ENCODE assay signal across 23 mouse cellular contexts in genomic region chr2:123805646-123806045, GRCm38 (mm10).
DNase-seq lines count a peak whose midpoint lies in the region; ATAC-seq and TF ChIP-seq lines count a peak whose summit lies in the region.
"Had no signal": no experiment of that assay in that cellular context is flagged by ENCODE, and none has a peak within 500 bp of the region (broad histone marks: within the 10 kb centered on the region; RNA-seq: fewer than 3 reads in every experiment).

No protein-coding gene starts in this region.

- H3K4me1 ChIP-seq in embryonic facial prominence, embryonic 14.5 days (ENCODE audit: control insufficient read depth, insufficient read depth, low read length): no peaks in the 10 kb centered on the region
- H3K4me1 ChIP-seq in embryonic facial prominence, embryonic 10.5 days: no peaks in the 10 kb centered on the region
- no peaks in the 10 kb centered on the region for H3K4me1 ChIP-seq in hindbrain, postnatal 0 days (ENCODE audit: insufficient read depth, low read length)
- H3K4me1 ChIP-seq in hindbrain, embryonic 11.5 days (replicated peaks; ENCODE audit: control insufficient read depth, insufficient read depth, low read length): no peaks in the 10 kb centered on the region
- H3K4me1 ChIP-seq in forebrain, embryonic 16.5 days (replicated peaks; ENCODE audit: control insufficient read depth, insufficient read depth, low read length): peaks cover 6% of the 10 kb centered on the region
- H3K4me1 ChIP-seq: embryonic facial prominence, embryonic 15.5 days; heart, embryonic 12.5 days; hindbrain, embryonic 10.5 days; hindbrain, embryonic 15.5 days had no signal

- no peak overlapping the region for H3K9ac ChIP-seq in embryonic facial prominence, embryonic 14.5 days (ENCODE audit: low read depth, low read length)
- H3K9ac ChIP-seq in hindbrain, postnatal 0 days (replicated peaks; ENCODE audit: low read length): no peak overlapping the region
- no peak overlapping the region for H3K9ac ChIP-seq in hindbrain, embryonic 11.5 days (ENCODE audit: low read depth, low read length)
- no peak overlapping the region for H3K9ac ChIP-seq in forebrain, embryonic 16.5 days (replicated peaks; ENCODE audit: low read depth, low read length)
- H3K9ac ChIP-seq: embryonic facial prominence, embryonic 15.5 days; heart, embryonic 12.5 days; hindbrain, embryonic 15.5 days had no signal

- no peaks in the 10 kb centered on the region for H3K36me3 ChIP-seq in embryonic facial prominence, embryonic 14.5 days (ENCODE audit: control insufficient read depth, insufficient read depth, low read length)
- no peaks in the 10 kb centered on the region for H3K36me3 ChIP-seq in embryonic facial prominence, embryonic 10.5 days (replicated peaks)
- H3K36me3 ChIP-seq in hindbrain, postnatal 0 days (ENCODE audit: insufficient read depth, low read length): no peaks in the 10 kb centered on the region
- no peaks in the 10 kb centered on the region for H3K36me3 ChIP-seq in hindbrain, embryonic 11.5 days (ENCODE audit: control insufficient read depth, insufficient read depth, low read length)
- no peaks in the 10 kb centered on the region for H3K36me3 ChIP-seq in forebrain, embryonic 16.5 days (ENCODE audit: control insufficient read depth, insufficient read depth)
- H3K36me3 ChIP-seq: embryonic facial prominence, embryonic 15.5 days; heart, embryonic 12.5 days; hindbrain, embryonic 10.5 days; hindbrain, embryonic 15.5 days had no signal

- no peak overlapping the region for H3K4me2 ChIP-seq in embryonic facial prominence, embryonic 14.5 days (ENCODE audit: low read depth, low read length)
- H3K4me2 ChIP-seq in hindbrain, postnatal 0 days (ENCODE audit: low read depth, low read length): no peak overlapping the region
- no peak overlapping the region for H3K4me2 ChIP-seq in hindbrain, embryonic 11.5 days (replicated peaks; ENCODE audit: low read depth, low read length)
- no peak overlapping the region for H3K4me2 ChIP-seq in forebrain, embryonic 16.5 days (ENCODE audit: low read length)
- H3K4me2 ChIP-seq: embryonic facial prominence, embryonic 15.5 days; heart, embryonic 12.5 days; hindbrain, embryonic 15.5 days had no signal

- WGBS in embryonic facial prominence, embryonic 14.5 days: 71% methylated on average over 2 of the region's 2 CpGs
- WGBS in embryonic facial prominence, embryonic 10.5 days: 84% methylated on average over 2 of the region's 2 CpGs
- 59% methylated on average over 2 of the region's 2 CpGs for WGBS in hindbrain, postnatal 0 days
- WGBS in hindbrain, embryonic 11.5 days: 89% methylated on average over 2 of the region's 2 CpGs
- WGBS in forebrain, embryonic 16.5 days: 26% methylated on average over 2 of the region's 2 CpGs

- ATAC-seq in embryonic facial prominence, embryonic 14.5 days (ENCODE audit: low read depth): peak; percentile 62; the same call in 1 of the 2 replicates
- no peak for ATAC-seq in hindbrain, postnatal 0 days
- ATAC-seq in hindbrain, embryonic 11.5 days (ENCODE audit: low FRiP score): no peak
- ATAC-seq in forebrain, embryonic 16.5 days: peak; percentile 68
- ATAC-seq: activated CD4-positive, CD25-positive, alpha-beta regulatory T cell, adult 4 months; inflammation-experienced regulatory T-cells, adult 6 months; intestine, postnatal 0 days; Patski had no signal

- no peak for TF ChIP-seq CTCF in hindbrain, postnatal 0 days (IDR thresholded peaks at IDR 0.05; ENCODE audit: low read depth)
- TF ChIP-seq CTCF in left cerebral cortex, adult 2 months (IDR thresholded peaks at IDR 0.05): no peak

- H3K9me3 ChIP-seq in embryonic facial prominence, embryonic 14.5 days (ENCODE audit: control insufficient read depth, low read length): no peaks in the 10 kb centered on the region
- no peaks in the 10 kb centered on the region for H3K9me3 ChIP-seq in embryonic facial prominence, embryonic 10.5 days
- H3K9me3 ChIP-seq in hindbrain, postnatal 0 days (ENCODE audit: low read length): no peaks in the 10 kb centered on the region
- no peaks in the 10 kb centered on the region for H3K9me3 ChIP-seq in hindbrain, embryonic 11.5 days (ENCODE audit: control insufficient read depth, low read length)
- no peaks in the 10 kb centered on the region for H3K9me3 ChIP-seq in forebrain, embryonic 16.5 days (ENCODE audit: control insufficient read depth, low read length)
- H3K9me3 ChIP-seq: embryonic facial prominence, embryonic 15.5 days; heart, embryonic 12.5 days; hindbrain, embryonic 10.5 days; hindbrain, embryonic 15.5 days had no signal

- no peaks in the 10 kb centered on the region for H3K27me3 ChIP-seq in embryonic facial prominence, embryonic 14.5 days (replicated peaks; ENCODE audit: control insufficient read depth, insufficient read depth, low read length)
- H3K27me3 ChIP-seq in embryonic facial prominence, embryonic 10.5 days (replicated peaks; ENCODE audit: low read depth, poor library complexity, severe bottlenecking): no peaks in the 10 kb centered on the region
- H3K27me3 ChIP-seq in hindbrain, postnatal 0 days (ENCODE audit: insufficient read depth, low read length): no peaks in the 10 kb centered on the region
- H3K27me3 ChIP-seq in hindbrain, embryonic 11.5 days (ENCODE audit: control insufficient read depth, insufficient read depth, low read length): no peaks in the 10 kb centered on the region
- no peaks in the 10 kb centered on the region for H3K27me3 ChIP-seq in forebrain, embryonic 16.5 days (replicated peaks; ENCODE audit: control insufficient read depth, insufficient read depth, low read length)
- H3K27me3 ChIP-seq: CH12.LX; embryonic facial prominence, embryonic 15.5 days; heart, embryonic 12.5 days; hindbrain, embryonic 15.5 days; Patski had no signal

- intact Hi-C loops in left cerebral cortex, postnatal 4 days (cut with DNase I): no loop called here
- intact Hi-C loops in left cerebral cortex, adult 2 months (cut with DNase I): no loop called here

- no peak overlapping the region for H3K27ac ChIP-seq in embryonic facial prominence, embryonic 14.5 days (replicated peaks; ENCODE audit: low read depth, low read length)
- no peak overlapping the region for H3K27ac ChIP-seq in embryonic facial prominence, embryonic 10.5 days (replicated peaks)
- H3K27ac ChIP-seq in hindbrain, postnatal 0 days: no peak overlapping the region
- no peak overlapping the region for H3K27ac ChIP-seq in hindbrain, embryonic 11.5 days (ENCODE audit: low read depth, low read length)
- H3K27ac ChIP-seq in left cerebral cortex, adult 2 months: no peak overlapping the region
- no peak overlapping the region for H3K27ac ChIP-seq in forebrain, embryonic 16.5 days (ENCODE audit: low read length)
- H3K27ac ChIP-seq: embryonic facial prominence, embryonic 15.5 days; gastrocnemius, adult 2 months; hindbrain, embryonic 10.5 days; hindbrain, embryonic 15.5 days had no signal

- DNase-seq in embryonic facial prominence, embryonic 14.5 days (ENCODE audit: low spot score): peak; percentile 8
- DNase-seq in embryonic facial prominence, embryonic 10.5 days (ENCODE audit: low spot score): no peak
- DNase-seq in hindbrain, postnatal 0 days (ENCODE audit: low spot score): peak; percentile 18
- DNase-seq in hindbrain, embryonic 11.5 days (ENCODE audit: low spot score): no peak
- DNase-seq in left cerebral cortex, postnatal 4 days: peak; percentile 30
- DNase-seq in left cerebral cortex, adult 2 months (ENCODE audit: extremely low spot score in 1 of 2, low spot score in 2 of 2): no peak
- DNase-seq in urinary bladder, postnatal 10 days (ENCODE audit: low spot score): no peak
- DNase-seq: adrenal gland, postnatal 14 days; cerebellum, adult 2 months; cerebellum, postnatal 25 days; gastrocnemius, adult 2 months; gastrocnemius, postnatal 25 days had no signal

- no peak overlapping the region for H3K4me3 ChIP-seq in embryonic facial prominence, embryonic 14.5 days (ENCODE audit: low read depth, low read length)
- H3K4me3 ChIP-seq in embryonic facial prominence, embryonic 10.5 days: no peak overlapping the region
- H3K4me3 ChIP-seq in hindbrain, postnatal 0 days (ENCODE audit: low read length): no peak overlapping the region
- H3K4me3 ChIP-seq in hindbrain, embryonic 11.5 days (ENCODE audit: low read depth, low read length): no peak overlapping the region
- no peak overlapping the region for H3K4me3 ChIP-seq in left cerebral cortex, adult 2 months
- H3K4me3 ChIP-seq in forebrain, embryonic 16.5 days (replicated peaks; ENCODE audit: low read length): no peak overlapping the region
- H3K4me3 ChIP-seq: embryonic facial prominence, embryonic 15.5 days; erythroblast, embryonic 14.5 days; gastrocnemius, adult 2 months; heart, embryonic 12.5 days; hindbrain, embryonic 10.5 days; hindbrain, embryonic 15.5 days had no signal

Comparison
In these comparisons a context has a peak if more than half of its experiments do, and no peak if none do; other contexts are left out.
1. DNase-seq: peak in embryonic facial prominence, embryonic 14.5 days (single experiment), hindbrain, postnatal 0 days (single experiment) and left cerebral cortex, postnatal 4 days (single experiment); none in embryonic facial prominence, embryonic 10.5 days (single experiment), hindbrain, embryonic 11.5 days (single experiment), left cerebral cortex, adult 2 months (0 of 2) and urinary bladder, postnatal 10 days (single experiment).
2. ATAC-seq: peak in embryonic facial prominence, embryonic 14.5 days (single experiment) and forebrain, embryonic 16.5 days (single experiment); none in hindbrain, postnatal 0 days (single experiment) and hindbrain, embryonic 11.5 days (single experiment).